Mouse (Mus musculus): ENCODE measurements at regions not wholly inside any gene's neighbourhood (a gene's known extent, or its start where the extent isn't known, plus 50 kb on each side); places are given as distances from the start of the nearest gene placed in this dataset.
"Not testable (repeated sequence)": the region's sequence is repeated elsewhere in the genome, so short reads cannot be mapped to it uniquely, and the experiment has no call there.

- ATAC-seq (replicated peaks; ENCODE audit: low read depth, poor library complexity, severe bottlenecking): no peak
Observed at GRCm38 (mm10) chr8:39833251-39833650, 841.6 kb upstream of the Adam24 start.

- ATAC-seq (replicated peaks; ENCODE audit: low read depth, poor library complexity, severe bottlenecking): no peak
Observed at GRCm38 (mm10) chr8:39846854-39847253, 828.0 kb upstream of the Adam24 start.

GRCm38 (mm10) chr8:39862544-39862943 lies 812.3 kb upstream of the Adam24 start:
- ATAC-seq (replicated peaks; ENCODE audit: low read depth, poor library complexity, severe bottlenecking): no peak

GRCm38 (mm10) chr8:39902251-39902650 lies 772.6 kb upstream of the Adam24 start:
- no peak for ATAC-seq (replicated peaks; ENCODE audit: low read depth, poor library complexity, severe bottlenecking)

- no peak for ATAC-seq (replicated peaks; ENCODE audit: low read depth, poor library complexity, severe bottlenecking)
Observed at GRCm38 (mm10) chr8:39912926-39913325, 762.0 kb upstream of the Adam24 start.

GRCm38 (mm10) chr8:39921336-39921735 lies 753.5 kb upstream of the Adam24 start:
- no peak for ATAC-seq (replicated peaks; ENCODE audit: low read depth, poor library complexity, severe bottlenecking)

GRCm38 (mm10) chr8:39923741-39924140 lies 751.1 kb upstream of the Adam24 start:
- ATAC-seq (replicated peaks; ENCODE audit: low read depth, poor library complexity, severe bottlenecking): no peak

GRCm38 (mm10) chr8:39950178-39950896 lies 724.5 kb upstream of the Adam24 start:
- ATAC-seq (replicated peaks; ENCODE audit: low read depth, poor library complexity, severe bottlenecking): no peak

GRCm38 (mm10) chr8:39954497-39954896 lies 720.4 kb upstream of the Adam24 start:
- no peak for ATAC-seq (replicated peaks; ENCODE audit: low read depth, poor library complexity, severe bottlenecking)

GRCm38 (mm10) chr8:39954924-39955323 lies 720.0 kb upstream of the Adam24 start:
- ATAC-seq (replicated peaks; ENCODE audit: low read depth, poor library complexity, severe bottlenecking): no peak

GRCm38 (mm10) chr8:40005207-40005837 lies 669.6 kb upstream of the Adam24 start:
- ATAC-seq (replicated peaks; ENCODE audit: low read depth, poor library complexity, severe bottlenecking): no peak

GRCm38 (mm10) chr8:40019281-40019943 lies 655.5 kb upstream of the Adam24 start:
- ATAC-seq (replicated peaks; ENCODE audit: low read depth, poor library complexity, severe bottlenecking): no peak

GRCm38 (mm10) chr8:40064145-40064544 lies 610.7 kb upstream of the Adam24 start:
- no peak for ATAC-seq (replicated peaks; ENCODE audit: low read depth, poor library complexity, severe bottlenecking)

- ATAC-seq (replicated peaks; ENCODE audit: low read depth, poor library complexity, severe bottlenecking): no peak
Observed at GRCm38 (mm10) chr8:40071131-40071530, 603.7 kb upstream of the Adam24 start.

- not testable (repeated sequence) for ATAC-seq (replicated peaks; ENCODE audit: low read depth, poor library complexity, severe bottlenecking)
Observed at GRCm38 (mm10) chr8:40080976-40081375, 593.9 kb upstream of the Adam24 start.

GRCm38 (mm10) chr8:40084129-40084528 lies 590.7 kb upstream of the Adam24 start:
- ATAC-seq (replicated peaks; ENCODE audit: low read depth, poor library complexity, severe bottlenecking): no peak

GRCm38 (mm10) chr8:40089377-40089776 lies 585.5 kb upstream of the Adam24 start:
- ATAC-seq (replicated peaks; ENCODE audit: low read depth, poor library complexity, severe bottlenecking): no peak

- ATAC-seq (replicated peaks; ENCODE audit: low read depth, poor library complexity, severe bottlenecking): no peak
Observed at GRCm38 (mm10) chr8:40124402-40124801, 550.5 kb upstream of the Adam24 start.

- ATAC-seq (replicated peaks; ENCODE audit: low read depth, poor library complexity, severe bottlenecking): no peak
Observed at GRCm38 (mm10) chr8:40127141-40127540, 547.7 kb upstream of the Adam24 start.

GRCm38 (mm10) chr8:40132662-40133257 lies 542.1 kb upstream of the Adam24 start:
- peak; percentile 79 for ATAC-seq (replicated peaks; ENCODE audit: low read depth, poor library complexity, severe bottlenecking)

Measured in common myeloid progenitor, adult 5-6 weeks (primary cell).